Mouse (Mus musculus) hindbrain, embryonic 15.5 days (tissue): ENCODE data around the gene Rnf20. TPM values are rescaled to one million over a fixed set of nuclear protein-coding genes. Genes with fewer than 3 reads are reported as not detected.
A peak's percentile ranks its signal among the peaks of the same experiment; 100 is the strongest.

Source experiments
- ATAC-seq: fragments of 200-750 bp; cut with Nextera tagmentation; 2 replicates; pipeline ENCODE4 v1.8.0; 2017; ENCODE audit warnings: low read depth, moderate number of reproducible peaks, moderate TSS enrichment; ENCODE audit not compliant: low FRiP score
- H3K27ac ChIP-seq: fragments of 300-500 bp; sonication (generic); replicated peaks from 2 replicates; pipeline ENCODE4 v1.5.1; 2015; ENCODE audit warnings: mild to moderate bottlenecking, inconsistent platforms
- H3K27me3 ChIP-seq: fragments of 300-500 bp; sonication (generic); 2 replicates; pipeline ENCODE4 v1.6.1; 2015; ENCODE audit warnings: control low read depth, inconsistent platforms
- H3K36me3 ChIP-seq: fragments of 300-500 bp; sonication (generic); 2 replicates; pipeline ENCODE4 v1.6.1; 2015; ENCODE audit warnings: control low read depth, inconsistent platforms
- H3K4me1 ChIP-seq: fragments of 300-500 bp; sonication (generic); replicated peaks from 2 replicates; pipeline ENCODE4 v1.6.1; 2015; ENCODE audit warnings: control low read depth, inconsistent platforms
- H3K4me2 ChIP-seq: fragments of 300-500 bp; sonication (generic); 2 replicates; pipeline ENCODE4 v1.6.1; 2015; ENCODE audit warnings: moderate library complexity, mild to moderate bottlenecking, inconsistent platforms
- H3K4me3 ChIP-seq: fragments of 300-500 bp; sonication (generic); 2 replicates; pipeline ENCODE4 v1.5.1; 2015; ENCODE audit warnings: mild to moderate bottlenecking, inconsistent platforms
- H3K9ac ChIP-seq: fragments of 300-500 bp; sonication (generic); 2 replicates; pipeline ENCODE4 v1.6.1; 2015; ENCODE audit warnings: inconsistent platforms
- H3K9me3 ChIP-seq: fragments of 300-500 bp; sonication (generic); 2 replicates; pipeline ENCODE4 v1.6.1; 2016; ENCODE audit warnings: control low read depth, inconsistent platforms
- WGBS: fragments of 180-500 bp; shearing (Covaris S2); methylation state at CpG from one replicate; pipeline ENCODE4 v1.1.7; 2015; 5-methylcytosine and 5-hydroxymethylcytosine counted together
- polyA plus RNA-seq: library from polyadenylated mRNA; unstranded; fragments of >200 nt; fragmentation: Nextera tagmentation; extraction: Ambion mirVana; gene quantifications from 2 replicates; pipeline ENCODE4 v1.2.1, GENCODE M21; 2015

Rnf20 gene
- 49.2 and 49.8 TPM in 2 replicates for polyA plus RNA-seq

GRCm38 (mm10) chr4:49631319-49632138 lies at the start of gene Rnf20:
Gene Rnf20 (plus strand): TSS chr4:49632006.
- Histone ChIP-seq H3K9me3 (no peaks in the 10 kb centered on the region), H3K27me3 (no peaks in the 10 kb centered on the region), H3K36me3 (peaks cover 22% of the 10 kb centered on the region; the same call in 1 of the 2 replicates), H3K4me1 (peaks cover 27% of the 10 kb centered on the region), H3K27ac (peak within 1 kb of the TSS; percentile 89), H3K4me2 (peak within 1 kb of the TSS; percentile 87), H3K4me3 (peak within 1 kb of the TSS; percentile 90), H3K9ac (peak within 1 kb of the TSS; percentile 80)
- 3% methylated on average over 37 of the region's 37 CpGs for WGBS
- ATAC-seq: peak; percentile 97

DNA sequence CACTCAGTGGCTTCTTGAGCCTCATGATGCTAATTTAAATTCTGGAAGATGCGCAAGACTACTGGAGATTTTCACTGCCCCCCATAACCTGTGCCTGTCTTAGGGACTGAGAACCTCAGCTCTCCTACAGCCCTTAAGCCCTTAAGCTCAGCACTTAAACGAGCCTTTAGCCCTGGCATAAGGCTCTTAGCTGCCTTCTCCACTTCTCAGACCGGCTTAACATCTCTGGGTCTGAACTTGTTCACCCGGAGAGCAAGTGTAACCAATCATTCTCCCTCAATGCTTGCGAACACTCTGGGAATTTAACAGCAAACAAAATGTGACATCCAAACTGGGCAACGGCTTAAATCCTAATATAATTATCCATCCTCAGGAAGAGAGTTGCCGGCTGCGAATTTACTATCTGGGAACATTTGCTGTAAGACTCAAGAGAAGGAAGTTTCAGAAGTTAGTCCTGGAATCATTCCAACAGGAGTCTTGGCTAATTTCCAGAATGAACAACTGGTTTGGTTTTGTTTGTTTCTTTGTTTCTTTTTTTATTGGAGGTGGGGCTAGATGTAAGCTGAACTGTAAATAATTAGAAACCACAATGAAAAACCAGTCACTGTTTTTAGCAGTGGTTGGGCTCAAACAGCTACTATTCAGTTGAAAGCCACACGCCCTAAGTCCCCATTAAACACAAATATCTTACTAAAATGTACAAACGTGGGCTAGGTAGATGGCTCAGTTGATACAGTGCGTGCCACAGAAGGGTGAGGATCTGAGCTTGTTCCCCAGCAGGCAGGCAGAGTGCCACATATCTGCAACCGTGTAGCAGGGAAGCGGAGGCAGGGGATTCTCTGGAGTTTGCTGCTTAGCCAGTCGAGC lies 47.6 kb upstream of the Rnf20 start:
- Histone ChIP-seq H3K36me3 (peaks cover 32% of the 10 kb centered on the region), H3K4me3 (no peak overlapping the region), H3K9ac (no peak overlapping the region), H3K9me3 (no peaks in the 10 kb centered on the region), H3K4me1 (peaks cover 9% of the 10 kb centered on the region; the same call in 1 of the 2 replicates), H3K4me2 (no peak overlapping the region), H3K27me3 (no peaks in the 10 kb centered on the region), H3K27ac (peak overlapping the region; percentile 40; the same call in 1 of the 2 replicates)
- ATAC-seq: 0 out of 2 replicates have a peak, but pooled peaks have one; percentile 28
- 56% methylated on average over 14 of the region's 14 CpGs for WGBS

DNA sequence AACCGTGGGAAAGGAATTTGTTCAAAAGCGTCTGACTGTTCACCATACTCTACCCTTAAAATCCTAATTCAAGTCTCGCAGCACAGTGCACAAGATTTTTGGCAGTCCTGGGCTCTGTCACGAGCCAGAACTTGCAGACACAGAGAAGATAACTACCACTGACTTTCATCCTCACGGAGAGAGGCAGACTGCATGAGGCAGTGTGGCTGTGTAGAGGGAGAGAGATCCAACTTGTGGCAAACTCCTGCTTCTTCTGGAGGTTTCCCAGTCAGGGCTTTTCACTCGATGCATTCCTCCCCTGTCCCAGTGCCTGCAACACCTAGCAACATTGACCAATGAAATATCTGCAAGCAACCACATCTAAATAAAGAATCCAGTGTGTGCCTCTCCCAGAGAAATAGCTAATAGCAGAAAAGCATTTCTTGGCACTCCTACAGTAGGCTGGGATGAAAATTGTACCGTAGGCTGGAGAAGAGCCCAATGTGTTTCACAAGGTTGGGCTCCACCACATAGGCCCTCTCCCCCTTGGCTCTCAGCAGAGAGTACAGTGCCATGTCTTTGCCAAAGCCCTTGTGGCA lies 46.2 kb upstream of the Rnf20 start:
- ATAC-seq: peak; percentile 67
- peaks cover 32% of the 10 kb centered on the region for H3K36me3 ChIP-seq
- H3K9me3 ChIP-seq: no peaks in the 10 kb centered on the region
- H3K27me3 ChIP-seq: no peaks in the 10 kb centered on the region
- no peak overlapping the region for H3K4me2 ChIP-seq
- H3K27ac ChIP-seq: 0 out of 2 replicates have a peak overlapping the region, but pooled peaks have one; percentile 40
- peaks cover 9% of the 10 kb centered on the region; the same call in 1 of the 2 replicates for H3K4me1 ChIP-seq
- no peak overlapping the region for H3K4me3 ChIP-seq
- H3K9ac ChIP-seq: no peak overlapping the region
- 75% methylated on average over 7 of the region's 7 CpGs for WGBS

- Histone ChIP-seq H3K4me3 (no peak overlapping the region), H3K9ac (no peak overlapping the region), H3K4me1 (peaks cover 9% of the 10 kb centered on the region; the same call in 1 of the 2 replicates), H3K4me2 (no peak overlapping the region), H3K27ac (no peak overlapping the region), H3K9me3 (no peaks in the 10 kb centered on the region), H3K27me3 (no peaks in the 10 kb centered on the region), H3K36me3 (peaks cover 32% of the 10 kb centered on the region)
- no peak for ATAC-seq
- WGBS: 90% methylated on average over 10 of the region's 10 CpGs
These were observed 45.0 kb upstream of the Rnf20 start for GRCm38 (mm10) chr4:49586811-49587210.

GRCm38 (mm10) chr4:49590152-49590551 lies 41.7 kb upstream of the Rnf20 start:
- Histone ChIP-seq H3K9ac (no peak overlapping the region), H3K27me3 (no peaks in the 10 kb centered on the region), H3K36me3 (peaks cover 19% of the 10 kb centered on the region), H3K27ac (no peak overlapping the region), H3K4me2 (no peak overlapping the region), H3K9me3 (no peaks in the 10 kb centered on the region), H3K4me1 (peaks cover 3% of the 10 kb centered on the region; the same call in 1 of the 2 replicates), H3K4me3 (no peak overlapping the region)
- no peak for ATAC-seq
- WGBS: 84% methylated on average over 2 of the region's 2 CpGs

GRCm38 (mm10) chr4:49596846-49597182 lies 35.0 kb upstream of the Rnf20 start:
- Histone ChIP-seq H3K4me3 (peak overlapping the region; percentile 66), H3K27me3 (no peaks in the 10 kb centered on the region), H3K9me3 (no peaks in the 10 kb centered on the region), H3K4me2 (peak overlapping the region; percentile 76), H3K4me1 (peaks cover 17% of the 10 kb centered on the region), H3K9ac (peak overlapping the region; percentile 73), H3K36me3 (no peaks in the 10 kb centered on the region), H3K27ac (peak overlapping the region; percentile 94)
- 2% methylated on average over 20 of the region's 20 CpGs for WGBS
- no peak; the same call in 1 of the 2 replicates for ATAC-seq

GRCm38 (mm10) chr4:49597183-49598100 lies 34.4 kb upstream of the Rnf20 start, which contains the start of gene Tmem246:
Gene Tmem246 (minus strand): TSS chr4:49597876.
- Histone ChIP-seq H3K4me3 (peak within 1 kb of the TSS; percentile 66), H3K4me2 (peak within 1 kb of the TSS; percentile 76), H3K9me3 (no peaks in the 10 kb centered on the region), H3K36me3 (no peaks in the 10 kb centered on the region), H3K4me1 (peaks cover 14% of the 10 kb centered on the region), H3K9ac (peak within 1 kb of the TSS; percentile 73), H3K27me3 (no peaks in the 10 kb centered on the region), H3K27ac (peak within 1 kb of the TSS; percentile 94)
- ATAC-seq: peak; percentile 94
- under 1% methylated on average over 65 of the region's 77 CpGs for WGBS

- 92% methylated on average over 2 of the region's 2 CpGs for WGBS
- no peaks in the 10 kb centered on the region for H3K27me3 ChIP-seq
- no peak overlapping the region for H3K9ac ChIP-seq
- no peak overlapping the region for H3K4me2 ChIP-seq
- H3K4me1 ChIP-seq: peaks cover under 1% of the 10 kb centered on the region; the same call in 1 of the 2 replicates
- no peak overlapping the region for H3K4me3 ChIP-seq
- no peak for ATAC-seq
- H3K9me3 ChIP-seq: no peaks in the 10 kb centered on the region
- H3K36me3 ChIP-seq: no peaks in the 10 kb centered on the region
- no peak overlapping the region for H3K27ac ChIP-seq
These were observed 28.6 kb upstream of the Rnf20 start for GRCm38 (mm10) chr4:49603161-49603560.

DNA sequence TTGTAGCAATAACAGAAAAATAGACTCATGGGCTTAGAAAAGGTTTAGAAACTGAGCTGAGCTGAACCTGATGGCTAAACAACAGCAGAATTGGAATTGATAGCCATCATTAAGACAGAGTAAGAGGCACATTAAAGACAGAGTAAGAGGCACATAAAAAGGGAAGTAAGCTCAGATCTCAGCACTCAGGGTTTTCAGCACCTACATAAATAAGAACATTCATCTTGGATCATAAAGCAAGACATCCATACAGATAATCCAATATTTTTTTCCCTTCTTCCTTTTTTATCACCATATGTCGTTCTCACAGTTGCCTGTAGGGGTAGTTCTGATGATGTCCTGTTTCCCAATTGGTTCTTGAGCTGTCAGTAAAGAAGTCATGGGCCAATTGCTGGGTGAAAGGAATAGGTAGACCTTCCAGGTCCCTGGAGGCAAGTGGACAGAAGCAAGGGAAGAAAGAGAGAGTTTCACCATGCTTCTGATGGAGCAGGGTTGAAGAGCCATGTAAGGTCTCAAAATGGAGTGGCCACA lies 27.7 kb upstream of the Rnf20 start:
- H3K27ac ChIP-seq: no peak overlapping the region
- no peaks in the 10 kb centered on the region for H3K9me3 ChIP-seq
- no peaks in the 10 kb centered on the region for H3K36me3 ChIP-seq
- H3K9ac ChIP-seq: no peak overlapping the region
- WGBS: 58% methylated on average over 1 of the region's 1 CpGs
- no peak for ATAC-seq
- H3K4me2 ChIP-seq: no peak overlapping the region
- no peaks in the 10 kb centered on the region for H3K27me3 ChIP-seq
- H3K4me3 ChIP-seq: no peak overlapping the region
- H3K4me1 ChIP-seq: no peaks in the 10 kb centered on the region

DNA sequence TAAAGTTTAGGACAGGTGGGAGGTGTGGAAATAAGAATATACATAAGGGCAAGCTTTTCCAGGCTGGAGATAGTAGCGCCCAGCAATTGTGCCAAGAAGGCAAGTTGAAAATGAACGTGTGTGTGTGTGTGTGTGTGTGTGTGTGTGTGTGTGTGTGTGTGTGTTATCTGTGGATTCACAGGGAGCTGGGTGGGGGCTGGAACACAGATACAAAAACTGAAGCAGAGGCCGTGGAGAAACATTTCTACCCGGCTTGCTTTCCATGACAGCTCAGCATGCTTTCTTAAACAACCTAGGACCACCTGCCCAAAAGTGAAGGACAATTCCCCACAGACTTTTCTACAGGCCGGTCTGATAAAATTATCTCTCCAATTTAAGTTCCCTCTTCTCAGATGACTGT lies 27.2 kb upstream of the Rnf20 start:
- H3K4me2 ChIP-seq: no peak overlapping the region
- no peaks in the 10 kb centered on the region for H3K9me3 ChIP-seq
- ATAC-seq: no peak
- H3K27me3 ChIP-seq: no peaks in the 10 kb centered on the region
- no peak overlapping the region for H3K27ac ChIP-seq
- H3K36me3 ChIP-seq: no peaks in the 10 kb centered on the region
- H3K4me3 ChIP-seq: no peak overlapping the region
- 92% methylated on average over 5 of the region's 5 CpGs for WGBS
- H3K9ac ChIP-seq: no peak overlapping the region
- H3K4me1 ChIP-seq: no peaks in the 10 kb centered on the region

- H3K36me3 ChIP-seq: no peaks in the 10 kb centered on the region
- no peak overlapping the region for H3K4me2 ChIP-seq
- no peak overlapping the region for H3K27ac ChIP-seq
- no peak overlapping the region for H3K9ac ChIP-seq
- H3K4me3 ChIP-seq: no peak overlapping the region
- H3K27me3 ChIP-seq: no peaks in the 10 kb centered on the region
- ATAC-seq: no peak
- WGBS: 89% methylated on average over 1 of the region's 1 CpGs
- no peaks in the 10 kb centered on the region for H3K9me3 ChIP-seq
- no peaks in the 10 kb centered on the region for H3K4me1 ChIP-seq
These were observed 26.3 kb upstream of the Rnf20 start for GRCm38 (mm10) chr4:49605459-49605858.
